Mouse (Mus musculus) intestine, embryonic 14.5 days (tissue): Measurements from ENCODE around the gene Parva. TPM values are rescaled to one million over a fixed set of nuclear protein-coding genes. Genes with fewer than 3 reads are reported as not detected.
A peak's percentile ranks its signal among the peaks of the same experiment; 100 is the strongest.

Experiments
- ATAC-seq: fragments of 200-750 bp; cut with Nextera tagmentation; replicated peaks from 2 replicates; pipeline ENCODE4 v1.8.0; 2017; ENCODE audit warnings: low read depth, moderate number of reproducible peaks, moderate TSS enrichment, moderate library complexity; ENCODE audit not compliant: low FRiP score, low TSS enrichment
- DNase-seq: peaks from one replicate; pipeline ENCODE4 v3.0.0-alpha.2; 2018; ENCODE audit warnings: low spot score
- H3K27ac ChIP-seq: fragments of 300-500 bp; sonication (generic); 2 replicates; pipeline ENCODE4 v1.5.1; 2014; ENCODE audit warnings: low read depth, mild to moderate bottlenecking, control low read depth
- H3K27me3 ChIP-seq: fragments of 300-500 bp; sonication (generic); replicated peaks from 2 replicates; pipeline ENCODE4 v1.6.1; 2014; ENCODE audit warnings: low read length, control low read depth; ENCODE audit not compliant: control insufficient read depth, insufficient read depth
- H3K36me3 ChIP-seq: fragments of 300-500 bp; sonication (generic); 2 replicates; pipeline ENCODE4 v1.6.1; 2014; ENCODE audit warnings: low read length, control low read depth; ENCODE audit not compliant: control insufficient read depth, insufficient read depth
- H3K4me1 ChIP-seq: fragments of 300-500 bp; sonication (generic); replicated peaks from 2 replicates; pipeline ENCODE4 v1.6.1; 2014; ENCODE audit warnings: low read length, control low read depth, mixed read lengths; ENCODE audit not compliant: control insufficient read depth, insufficient read depth
- H3K4me2 ChIP-seq: fragments of 300-500 bp; sonication (generic); 2 replicates; pipeline ENCODE4 v1.6.1; 2014; ENCODE audit warnings: low read length
- H3K4me3 ChIP-seq: fragments of 300-500 bp; sonication (generic); 2 replicates; pipeline ENCODE4 v1.5.1; 2014; ENCODE audit warnings: low read depth, low read length, control low read depth, mixed read lengths
- H3K9ac ChIP-seq: fragments of 300-500 bp; sonication (generic); 2 replicates; pipeline ENCODE4 v1.6.1; 2014; ENCODE audit warnings: mild to moderate bottlenecking, low read length
- H3K9me3 ChIP-seq: fragments of 300-500 bp; sonication (generic); 2 replicates; pipeline ENCODE4 v1.6.1; 2016; ENCODE audit warnings: low read length, control low read depth; ENCODE audit not compliant: control insufficient read depth
- WGBS: fragments of 180-500 bp; shearing (Covaris S2); extraction: QIAGEN DNeasy Blood & Tissue Kit; methylation state at CpG from one replicate; pipeline ENCODE4 v1.1.7; 2014; 5-methylcytosine and 5-hydroxymethylcytosine counted together
- polyA plus RNA-seq: library from polyadenylated mRNA; unstranded; fragments of >200 nt; fragmentation: Nextera tagmentation; extraction: Ambion mirVana; gene quantifications from 2 replicates; pipeline ENCODE4 v1.2.1, GENCODE M21; 2014

Gene Parva
- polyA plus RNA-seq, 1 experiment from 2014 or later: 102 TPM

DNA sequence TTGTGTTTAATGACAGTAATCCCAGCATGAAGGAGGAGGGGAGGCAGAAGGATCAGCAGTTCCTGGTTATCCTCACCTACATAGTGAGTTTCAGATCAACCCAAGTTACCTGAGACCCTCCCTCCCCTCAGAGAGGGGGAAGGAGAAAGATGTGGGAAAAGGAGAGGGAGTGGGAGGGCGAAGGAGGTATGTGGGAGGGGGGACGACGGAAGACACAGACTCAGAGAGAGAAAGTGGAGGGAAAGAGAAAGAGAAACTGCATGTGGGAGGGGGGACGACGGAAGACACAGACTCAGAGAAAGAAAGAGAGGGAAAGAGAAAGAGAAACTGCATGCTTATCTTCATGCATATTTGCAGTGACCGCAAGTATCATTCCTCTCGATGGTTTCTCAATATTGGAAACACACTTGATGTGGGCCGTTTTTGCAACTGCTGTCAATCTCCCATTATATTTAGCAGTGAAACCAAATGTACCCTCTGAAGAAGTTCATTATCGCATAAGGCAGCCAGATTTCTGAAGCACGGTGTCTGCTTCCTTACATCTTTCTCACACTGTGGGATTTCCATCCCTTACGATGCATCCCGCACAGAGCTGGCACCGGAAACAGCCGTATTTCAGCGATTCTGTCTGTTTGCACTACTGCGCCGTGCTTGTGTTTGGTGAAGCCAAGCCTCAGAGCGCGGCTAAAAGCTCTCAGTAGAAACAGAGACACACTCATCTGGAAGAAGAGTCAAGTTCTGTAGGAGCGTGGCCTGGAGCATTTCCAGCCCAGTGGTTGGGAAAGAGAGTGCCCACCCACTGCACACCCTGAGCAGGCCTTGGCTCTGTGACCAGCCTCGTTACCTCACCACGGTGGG lies 193.2 kb downstream of the Parva start:
- Histone ChIP-seq H3K4me3 (no peak overlapping the region), H3K4me1 (peaks cover under 1% of the 10 kb centered on the region; the same call in 1 of the 2 replicates), H3K9ac (no peak overlapping the region), H3K27ac (no peak overlapping the region), H3K9me3 (no peaks in the 10 kb centered on the region), H3K27me3 (no peaks in the 10 kb centered on the region), H3K36me3 (no peaks in the 10 kb centered on the region), H3K4me2 (peak overlapping the region; percentile 31)
- peak; percentile 57 for DNase-seq
- no peak for ATAC-seq
- WGBS: 64% methylated on average over 22 of the region's 22 CpGs

DNA sequence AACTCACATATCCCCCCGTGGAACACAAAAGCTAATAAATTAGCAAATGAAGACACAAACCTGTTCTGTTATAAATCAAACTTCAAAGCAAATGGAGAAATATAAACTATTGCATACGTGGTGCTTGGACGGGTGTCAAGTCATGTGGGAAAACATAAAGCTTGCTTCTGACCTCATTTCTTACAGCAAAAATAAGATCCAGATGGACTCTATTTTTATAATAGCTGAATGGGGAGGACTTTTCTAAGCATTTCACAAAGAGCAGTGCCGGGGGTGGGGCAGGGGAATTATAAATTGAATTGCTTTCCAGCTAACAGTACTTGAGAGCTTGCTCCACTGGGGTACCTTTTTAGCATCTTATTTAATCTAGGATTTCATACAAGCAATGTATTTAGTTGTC lies 200.2 kb downstream of the Parva start:
- no peak overlapping the region for H3K9ac ChIP-seq
- WGBS: 39% methylated on average over 4 of the region's 4 CpGs
- no peak overlapping the region for H3K4me3 ChIP-seq
- no peak for ATAC-seq
- H3K36me3 ChIP-seq: no peaks in the 10 kb centered on the region
- H3K4me1 ChIP-seq: no peaks in the 10 kb centered on the region
- DNase-seq: no peak
- H3K27me3 ChIP-seq: no peaks in the 10 kb centered on the region
- H3K9me3 ChIP-seq: no peaks in the 10 kb centered on the region
- H3K4me2 ChIP-seq: no peak overlapping the region
- no peak overlapping the region for H3K27ac ChIP-seq

DNA sequence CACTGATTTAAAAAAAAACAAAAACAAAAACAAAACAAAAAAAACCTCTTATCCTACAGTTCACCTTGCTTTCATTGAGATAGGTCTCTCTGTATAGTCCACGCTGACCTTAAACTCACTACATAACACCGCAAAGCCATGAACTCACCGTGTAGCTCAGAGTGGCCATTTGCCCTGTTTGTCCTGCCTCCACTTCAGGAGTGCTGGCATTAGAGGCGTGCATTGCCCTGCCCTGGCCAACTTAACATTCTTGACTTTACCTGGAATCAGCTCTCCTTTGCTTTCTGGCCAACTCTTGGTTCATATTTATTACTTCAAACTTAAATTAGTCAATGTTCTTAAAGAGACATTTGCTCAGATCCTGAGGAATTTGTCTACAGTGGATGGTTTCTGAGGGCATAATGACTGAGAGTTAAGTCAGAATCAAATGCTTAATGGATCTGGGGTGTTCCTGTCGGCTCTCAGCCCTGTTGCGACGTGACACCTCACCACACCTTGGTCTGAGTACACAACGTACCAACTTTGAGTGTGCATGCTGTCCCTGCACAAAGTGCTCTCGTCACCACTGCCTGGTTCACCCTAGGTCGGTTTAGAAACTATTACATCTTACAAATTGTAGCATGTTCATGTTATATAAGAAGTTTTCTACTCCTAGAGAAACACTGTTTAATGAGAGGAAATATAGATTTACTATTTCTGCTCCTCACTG lies 207.4 kb downstream of the Parva start:
- no peaks in the 10 kb centered on the region for H3K4me1 ChIP-seq
- no peak for ATAC-seq
- no peaks in the 10 kb centered on the region for H3K36me3 ChIP-seq
- H3K9me3 ChIP-seq: no peaks in the 10 kb centered on the region
- no peak overlapping the region for H3K9ac ChIP-seq
- H3K4me2 ChIP-seq: no peak overlapping the region
- no peak for DNase-seq
- WGBS: 86% methylated on average over 10 of the region's 10 CpGs
- H3K4me3 ChIP-seq: no peak overlapping the region
- H3K27me3 ChIP-seq: no peaks in the 10 kb centered on the region
- H3K27ac ChIP-seq: no peak overlapping the region

DNA sequence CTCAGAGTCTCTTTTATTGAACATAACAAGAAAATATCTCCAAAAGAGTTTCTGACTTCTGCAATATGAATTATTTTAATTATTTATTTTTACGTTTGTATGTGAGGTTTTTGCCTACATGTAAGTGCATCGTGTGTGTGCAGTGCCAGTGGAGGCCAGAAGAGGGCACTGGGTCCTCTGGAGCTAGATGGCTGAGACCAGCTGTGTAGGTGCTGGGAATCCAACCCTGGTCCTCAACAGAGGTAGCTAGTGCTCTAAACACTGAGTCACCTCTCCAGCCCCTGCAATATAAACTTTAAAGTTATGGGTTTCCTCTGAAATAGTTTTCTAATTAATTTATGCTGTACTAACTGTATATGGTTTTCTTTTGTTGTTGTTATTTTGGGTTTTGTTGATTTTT lies 208.6 kb downstream of the Parva start:
- WGBS: 92% methylated on average over 2 of the region's 2 CpGs
- H3K27me3 ChIP-seq: no peaks in the 10 kb centered on the region
- H3K27ac ChIP-seq: no peak overlapping the region
- no peaks in the 10 kb centered on the region for H3K9me3 ChIP-seq
- H3K4me3 ChIP-seq: no peak overlapping the region
- no peaks in the 10 kb centered on the region for H3K4me1 ChIP-seq
- ATAC-seq (no peak), DNase-seq (no peak)
- no peak overlapping the region for H3K4me2 ChIP-seq
- no peaks in the 10 kb centered on the region for H3K36me3 ChIP-seq
- H3K9ac ChIP-seq: no peak overlapping the region

Other genes starting within 250 kb of the Parva start
- 16.6 and 18.2 TPM in 2 replicates for gene Mical2, start 201.6 kb upstream of the Parva start, polyA plus RNA-seq